Mouse (Mus musculus): Measurements from ENCODE around the gene Saysd1. TPM values are rescaled to one million over a fixed set of nuclear protein-coding genes. Genes with fewer than 3 reads are reported as not detected.

Gene Saysd1
- polyA plus RNA-seq, 1 experiment from 2014 or later, result 18.9 TPM

- 77% methylated on average over 3 of the region's 3 CpGs for WGBS
Measured at GRCm38 (mm10) chr14:20112218-20112617, 26.1 kb downstream of the Saysd1 start.

GRCm38 (mm10) chr14:20110945-20111344, 27.4 kb downstream of the Saysd1 start:
- Histone ChIP-seq H3K4me2 (replicated peaks; ENCODE audit: low read depth, low read length) (no peak overlapping the region), H3K9ac (replicated peaks; ENCODE audit: low read depth) (no peak overlapping the region), H3K36me3 (ENCODE audit: insufficient read depth, low read length) (no peaks in the 10 kb centered on the region), H3K4me3 (ENCODE audit: low read depth, low read length) (no peak overlapping the region), H3K4me1 (ENCODE audit: insufficient read depth, low read depth, low read length) (no peaks in the 10 kb centered on the region), H3K9me3 (ENCODE audit: low read length) (no peaks in the 10 kb centered on the region), H3K27ac (ENCODE audit: low read length) (no peak overlapping the region), H3K27me3 (replicated peaks; ENCODE audit: insufficient read depth, low read length) (no peaks in the 10 kb centered on the region)
- DNase-seq (ENCODE audit: low spot score) (no peak), ATAC-seq (no peak)
- no peak for TF ChIP-seq EP300 (IDR thresholded peaks at IDR 0.05)
- no peak for TF ChIP-seq CTCF (IDR thresholded peaks at IDR 0.05)
- WGBS, result 45% methylated on average over 1 of the region's 1 CpGs

More at GRCm38 (mm10) chr14:20112218-20112617, 26.1 kb downstream of the Saysd1 start:
- Histone ChIP-seq H3K9me3 (ENCODE audit: low read length) (no peaks in the 10 kb centered on the region), H3K4me1 (ENCODE audit: insufficient read depth, low read depth, low read length) (peaks cover 3% of the 10 kb centered on the region; the same call in 1 of the 2 replicates), H3K4me2 (replicated peaks; ENCODE audit: low read depth, low read length) (no peak overlapping the region), H3K36me3 (ENCODE audit: insufficient read depth, low read length) (no peaks in the 10 kb centered on the region), H3K9ac (replicated peaks; ENCODE audit: low read depth) (no peak overlapping the region), H3K27ac (ENCODE audit: low read length) (no peak overlapping the region), H3K27me3 (replicated peaks; ENCODE audit: insufficient read depth, low read length) (no peaks in the 10 kb centered on the region), H3K4me3 (ENCODE audit: low read depth, low read length) (no peak overlapping the region)
- DNase-seq (ENCODE audit: low spot score) (no peak), ATAC-seq (no peak)
- TF ChIP-seq CTCF (IDR thresholded peaks at IDR 0.05), result no peak; the same call in 1 of the 2 replicates
- no peak for TF ChIP-seq EP300 (IDR thresholded peaks at IDR 0.05)

GRCm38 (mm10) chr14:20106271-20106670, 32.1 kb downstream of the Saysd1 start:
- H3K27ac ChIP-seq (ENCODE audit: low read length), result 0 out of 2 replicates have a peak overlapping the region, but pooled peaks have one; percentile 33
- peak; percentile 69 for DNase-seq (ENCODE audit: low spot score)
- TF ChIP-seq EP300 (IDR thresholded peaks at IDR 0.05) (peak; percentile 99), CTCF (IDR thresholded peaks at IDR 0.05) (no peak)

GRCm38 (mm10) chr14:20103207-20103606, 35.1 kb downstream of the Saysd1 start:
- Histone ChIP-seq H3K36me3 (ENCODE audit: insufficient read depth, low read length) (no peaks in the 10 kb centered on the region), H3K27ac (ENCODE audit: low read length) (no peak overlapping the region), H3K4me1 (ENCODE audit: insufficient read depth, low read depth, low read length) (no peaks in the 10 kb centered on the region), H3K9me3 (ENCODE audit: low read length) (no peaks in the 10 kb centered on the region), H3K4me2 (replicated peaks; ENCODE audit: low read depth, low read length) (no peak overlapping the region), H3K27me3 (replicated peaks; ENCODE audit: insufficient read depth, low read length) (no peaks in the 10 kb centered on the region), H3K4me3 (ENCODE audit: low read depth, low read length) (no peak overlapping the region), H3K9ac (replicated peaks; ENCODE audit: low read depth) (no peak overlapping the region)
- TF ChIP-seq CTCF (IDR thresholded peaks at IDR 0.05) (no peak), EP300 (IDR thresholded peaks at IDR 0.05) (peak; percentile 49; the same call in 1 of the 2 replicates)
- ATAC-seq (peak; percentile 52), DNase-seq (ENCODE audit: low spot score) (peak; percentile 64)
- 17% methylated on average over 4 of the region's 4 CpGs for WGBS

More at GRCm38 (mm10) chr14:20106271-20106670, 32.1 kb downstream of the Saysd1 start:
- Histone ChIP-seq H3K4me2 (replicated peaks; ENCODE audit: low read depth, low read length) (no peak overlapping the region), H3K27me3 (replicated peaks; ENCODE audit: insufficient read depth, low read length) (no peaks in the 10 kb centered on the region), H3K4me1 (ENCODE audit: insufficient read depth, low read depth, low read length) (no peaks in the 10 kb centered on the region), H3K4me3 (ENCODE audit: low read depth, low read length) (no peak overlapping the region), H3K36me3 (ENCODE audit: insufficient read depth, low read length) (no peaks in the 10 kb centered on the region), H3K9me3 (ENCODE audit: low read length) (no peaks in the 10 kb centered on the region), H3K9ac (replicated peaks; ENCODE audit: low read depth) (no peak overlapping the region)
- peak; percentile 80 for ATAC-seq
- 41% methylated on average over 6 of the region's 6 CpGs for WGBS

GRCm38 (mm10) chr14:20098061-20098460, 40.3 kb downstream of the Saysd1 start:
- ATAC-seq, result peak; percentile 94

GRCm38 (mm10) chr14:20094942-20095341, 43.4 kb downstream of the Saysd1 start:
- Histone ChIP-seq H3K9ac (replicated peaks; ENCODE audit: low read depth) (no peak overlapping the region), H3K9me3 (ENCODE audit: low read length) (no peaks in the 10 kb centered on the region), H3K4me1 (ENCODE audit: insufficient read depth, low read depth, low read length) (no peaks in the 10 kb centered on the region), H3K27ac (ENCODE audit: low read length) (no peak overlapping the region), H3K36me3 (ENCODE audit: insufficient read depth, low read length) (no peaks in the 10 kb centered on the region), H3K4me2 (replicated peaks; ENCODE audit: low read depth, low read length) (no peak overlapping the region), H3K4me3 (ENCODE audit: low read depth, low read length) (no peak overlapping the region), H3K27me3 (replicated peaks; ENCODE audit: insufficient read depth, low read length) (no peaks in the 10 kb centered on the region)
- DNase-seq (ENCODE audit: low spot score), result peak; percentile 47
- peak; percentile 56 for ATAC-seq
- TF ChIP-seq EP300 (IDR thresholded peaks at IDR 0.05), result peak; percentile 92
- no peak for TF ChIP-seq CTCF (IDR thresholded peaks at IDR 0.05)
- WGBS, result 37% methylated on average over 5 of the region's 5 CpGs

More at GRCm38 (mm10) chr14:20098061-20098460, 40.3 kb downstream of the Saysd1 start:
- Histone ChIP-seq H3K4me3 (ENCODE audit: low read depth, low read length) (no peak overlapping the region), H3K4me1 (ENCODE audit: insufficient read depth, low read depth, low read length) (no peaks in the 10 kb centered on the region), H3K4me2 (replicated peaks; ENCODE audit: low read depth, low read length) (no peak overlapping the region), H3K36me3 (ENCODE audit: insufficient read depth, low read length) (no peaks in the 10 kb centered on the region), H3K9me3 (ENCODE audit: low read length) (no peaks in the 10 kb centered on the region), H3K9ac (replicated peaks; ENCODE audit: low read depth) (no peak overlapping the region), H3K27ac (ENCODE audit: low read length) (no peak overlapping the region), H3K27me3 (replicated peaks; ENCODE audit: insufficient read depth, low read length) (no peaks in the 10 kb centered on the region)
- peak; percentile 67 for DNase-seq (ENCODE audit: low spot score)
- 22% methylated on average over 5 of the region's 5 CpGs for WGBS
- TF ChIP-seq CTCF (IDR thresholded peaks at IDR 0.05) (no peak), EP300 (IDR thresholded peaks at IDR 0.05) (peak; percentile 98)

All from lung, postnatal 0 days (tissue).